Comparison of ENCODE assay signal across 13 mouse cellular contexts in genomic region chr7:84310909-84311311, GRCm38 (mm10).
DNase-seq lines count a peak whose midpoint lies in the region; ATAC-seq and TF ChIP-seq lines count a peak whose summit lies in the region.
"Had no signal": no experiment of that assay in that cellular context is flagged by ENCODE, and none has a peak within 500 bp of the region (broad histone marks: within the 10 kb centered on the region; RNA-seq: fewer than 3 reads in every experiment).

No protein-coding gene starts in this region.

- H3K9me3 ChIP-seq in lung, postnatal 0 days (ENCODE audit: low read length): no peaks in the 10 kb centered on the region
- H3K9me3 ChIP-seq: hindbrain, embryonic 12.5 days; limb, embryonic 13.5 days had no signal

- H3K79me2 ChIP-seq in heart, adult 2 months (replicated peaks; ENCODE audit: control insufficient read depth, insufficient read depth, low read length): no peaks in the 10 kb centered on the region

- H3K27me3 ChIP-seq in heart, adult 2 months (ENCODE audit: control insufficient read depth, insufficient read depth, low read length): no peaks in the 10 kb centered on the region
- no peaks in the 10 kb centered on the region for H3K27me3 ChIP-seq in lung, postnatal 0 days (replicated peaks; ENCODE audit: insufficient read depth, low read length)
- H3K27me3 ChIP-seq: hindbrain, embryonic 12.5 days; limb, embryonic 13.5 days had no signal

- TF ChIP-seq EP300 in heart, adult 2 months (IDR thresholded peaks at IDR 0.05; ENCODE audit: insufficient read depth, low read depth, low read length): no peak
- TF ChIP-seq EP300 in lung, postnatal 0 days (IDR thresholded peaks at IDR 0.05): no peak

- TF ChIP-seq CTCF in heart, adult 2 months (IDR thresholded peaks at IDR 0.05): no peak
- no peak for TF ChIP-seq CTCF in lung, postnatal 0 days (IDR thresholded peaks at IDR 0.05)
- TF ChIP-seq CTCF in embryonic fibroblast, embryonic 13.5 days (IDR thresholded peaks at IDR 0.05; ENCODE audit: borderline replicate concordance, insufficient read depth, low read length): no peak

- no peak overlapping the region for H3K9ac ChIP-seq in heart, adult 2 months (ENCODE audit: low read depth, low read length)
- no peak overlapping the region for H3K9ac ChIP-seq in lung, postnatal 0 days (replicated peaks; ENCODE audit: low read depth)
- H3K9ac ChIP-seq: hindbrain, embryonic 12.5 days; limb, embryonic 13.5 days had no signal

- no peak for TF ChIP-seq POLR2A in heart, adult 2 months (IDR thresholded peaks at IDR 0.05; ENCODE audit: insufficient read depth, low read depth, low read length)
- TF ChIP-seq POLR2A in embryonic fibroblast, embryonic 13.5 days (IDR thresholded peaks at IDR 0.05; ENCODE audit: low read depth, low read length): no peak

- H3K27ac ChIP-seq in heart, adult 2 months: no peak overlapping the region
- H3K27ac ChIP-seq in lung, postnatal 0 days (ENCODE audit: low read length): no peak overlapping the region
- peak overlapping the region; percentile 43 for H3K27ac ChIP-seq in embryonic fibroblast, embryonic 13.5 days (ENCODE audit: insufficient read depth, low read length)
- H3K27ac ChIP-seq: hindbrain, embryonic 12.5 days; limb, embryonic 13.5 days had no signal

- intact Hi-C loops in heart, adult 2 months (cut with DNase I): no loop called here

- H3K4me3 ChIP-seq in heart, adult 2 months: no peak overlapping the region
- no peak overlapping the region for H3K4me3 ChIP-seq in lung, postnatal 0 days (ENCODE audit: low read depth, low read length)
- H3K4me3 ChIP-seq in embryonic fibroblast, embryonic 13.5 days (ENCODE audit: insufficient read depth, low read length): no peak overlapping the region
- H3K4me3 ChIP-seq: hindbrain, embryonic 12.5 days; limb, embryonic 13.5 days had no signal

- no peaks in the 10 kb centered on the region for H3K36me3 ChIP-seq in heart, adult 2 months (ENCODE audit: control insufficient read depth, insufficient read depth, low read length)
- H3K36me3 ChIP-seq in lung, postnatal 0 days (ENCODE audit: insufficient read depth, low read length): no peaks in the 10 kb centered on the region

- DNase-seq in heart, adult 18-20 months: peak; percentile 19 to 26
- no peak for DNase-seq in heart, adult 2 months
- DNase-seq in lung, postnatal 0 days (ENCODE audit: low spot score): peak; percentile 37
- no peak for DNase-seq in lung, postnatal 14 days
- peak; percentile 25 for DNase-seq in ovary, postnatal 36 days (ENCODE audit: low spot score)
- no peak for DNase-seq in layer of hippocampus, adult 8-10 months (ENCODE audit: low spot score in 2 of 2)
- DNase-seq in spleen, adult 12 weeks (ENCODE audit: low spot score): no peak
- DNase-seq: cerebellum, adult 9-10 months; kidney, adult 2 months; spleen, adult 18-20 months had no signal

- 47% methylated on average over 4 of the region's 4 CpGs for WGBS in heart, adult 2 months
- WGBS in lung, postnatal 0 days: 60% methylated on average over 4 of the region's 4 CpGs

- ATAC-seq in lung, postnatal 0 days: no peak; the same call in 1 of the 2 replicates

- no peak overlapping the region for H3K4me2 ChIP-seq in lung, postnatal 0 days (replicated peaks; ENCODE audit: low read depth, low read length)
- H3K4me2 ChIP-seq: hindbrain, embryonic 12.5 days; limb, embryonic 13.5 days had no signal

- no peaks in the 10 kb centered on the region; the same call in 1 of the 2 replicates for H3K4me1 ChIP-seq in heart, adult 2 months (ENCODE audit: control insufficient read depth, insufficient read depth, low read length)
- no peaks in the 10 kb centered on the region for H3K4me1 ChIP-seq in lung, postnatal 0 days (ENCODE audit: insufficient read depth, low read depth, low read length)
- H3K4me1 ChIP-seq in embryonic fibroblast, embryonic 13.5 days (ENCODE audit: control insufficient read depth, insufficient read depth, low read length): no peaks in the 10 kb centered on the region

Comparison
In these comparisons a context has a peak if more than half of its experiments do, and no peak if none do; other contexts are left out.
1. DNase-seq: peak in heart, adult 18-20 months (2 of 2), lung, postnatal 0 days (single experiment) and ovary, postnatal 36 days (single experiment); none in heart, adult 2 months (0 of 2), lung, postnatal 14 days (single experiment), layer of hippocampus, adult 8-10 months (0 of 2) and spleen, adult 12 weeks (single experiment).